Mouse (Mus musculus) embryonic fibroblast, embryonic 13.5 days (primary cell): ENCODE measurements around the gene Fam81a.

ENCODE experiments used
- CTCF ChIP-seq: IDR thresholded peaks from 2 replicates; pipeline ENCODE4 v1.5.1; 2011; ENCODE audit warnings: mild to moderate bottlenecking, control low read depth, low read length, moderate library complexity, borderline replicate concordance; ENCODE audit not compliant: insufficient read depth
- POLR2A ChIP-seq: IDR thresholded peaks from 2 replicates; pipeline ENCODE4 v1.6.1; 2011; ENCODE audit warnings: low read depth, mild to moderate bottlenecking, control low read depth, low read length, moderate library complexity

- TF ChIP-seq CTCF (no peak), POLR2A (no peak)
These were observed 94.1 kb downstream of the Fam81a start for GRCm38 (mm10) chr9:70048280-70048679.
